Mouse (Mus musculus) liver, adult 2 months (tissue): Measurements from ENCODE around the gene Bpifb3. TPM values are rescaled to one million over a fixed set of nuclear protein-coding genes. Genes with fewer than 3 reads are reported as not detected.

ENCODE experiments used
- DNase-seq: peaks from one replicate; pipeline ENCODE4 v3.0.0-alpha.2; 2011; ENCODE audit warnings: low read depth, low spot score; ENCODE audit errors: extremely low read depth
- H3K27ac ChIP-seq: fragments of 200-500 bp; replicated peaks from 2 replicates; pipeline ENCODE4 v1.5.1; 2012; ENCODE audit warnings: low read depth, mild to moderate bottlenecking, control low read depth, inconsistent platforms, low read length; ENCODE audit not compliant: insufficient read depth
- H3K27me3 ChIP-seq: fragments of 200-500 bp; 2 replicates; pipeline ENCODE4 v1.6.1; 2012; ENCODE audit warnings: mild to moderate bottlenecking, moderate library complexity, low read length, inconsistent platforms; ENCODE audit not compliant: control insufficient read depth, insufficient read depth
- H3K36me3 ChIP-seq: fragments of 200-500 bp; 2 replicates; pipeline ENCODE4 v1.6.1; 2012; ENCODE audit warnings: low read length, inconsistent platforms; ENCODE audit not compliant: control insufficient read depth, insufficient read depth
- H3K4me1 ChIP-seq: fragments of 200-500 bp; 2 replicates; pipeline ENCODE4 v1.6.1; 2011; ENCODE audit warnings: low read length; ENCODE audit not compliant: control insufficient read depth, insufficient read depth
- H3K4me3 ChIP-seq: fragments of 200-500 bp; 2 replicates; pipeline ENCODE4 v1.5.1; 2011; ENCODE audit warnings: low read depth, mild to moderate bottlenecking, control low read depth, low read length, moderate library complexity; ENCODE audit not compliant: insufficient read depth
- H3K79me2 ChIP-seq: fragments of 200-500 bp; 2 replicates; pipeline ENCODE4 v1.6.1; 2012; ENCODE audit warnings: inconsistent platforms, mild to moderate bottlenecking, low read length, moderate library complexity; ENCODE audit not compliant: control insufficient read depth, insufficient read depth
- H3K9ac ChIP-seq: fragments of 200-500 bp; 2 replicates; pipeline ENCODE4 v1.6.1; 2012; ENCODE audit warnings: low read depth, mild to moderate bottlenecking, control low read depth, inconsistent platforms, low read length
- CTCF ChIP-seq: fragments of 200-500 bp; IDR thresholded peaks from 2 replicates; pipeline ENCODE4 v1.5.1; 2011; ENCODE audit warnings: low read depth, low read length, control low read depth
- POLR2A ChIP-seq: fragments of 200-500 bp; IDR thresholded peaks from 2 replicates; pipeline ENCODE4 v1.6.1; 2011; ENCODE audit warnings: low read length, control low read depth; ENCODE audit not compliant: insufficient read depth; ENCODE audit errors: extremely low read depth
- WGBS: fragments of 180-500 bp; shearing (Covaris S2); methylation state at CpG from one replicate; pipeline ENCODE4 v1.1.7; 2018; 5-methylcytosine and 5-hydroxymethylcytosine counted together
- polyA plus RNA-seq: library from polyadenylated mRNA; depleted of rRNA; stranded (reverse); fragments of >200 nt; gene quantifications from 2 replicates; pipeline ENCODE4 v1.2.3, GENCODE M21; 2012
- total RNA-seq: library from RNA; depleted of rRNA; stranded (reverse); fragments of >200 nt; gene quantifications from 2 replicates; pipeline ENCODE4 v1.2.3, GENCODE M21; 2014

The Bpifb3 gene
- total and polyA plus RNA-seq, 2 experiments = not detected

DNA sequence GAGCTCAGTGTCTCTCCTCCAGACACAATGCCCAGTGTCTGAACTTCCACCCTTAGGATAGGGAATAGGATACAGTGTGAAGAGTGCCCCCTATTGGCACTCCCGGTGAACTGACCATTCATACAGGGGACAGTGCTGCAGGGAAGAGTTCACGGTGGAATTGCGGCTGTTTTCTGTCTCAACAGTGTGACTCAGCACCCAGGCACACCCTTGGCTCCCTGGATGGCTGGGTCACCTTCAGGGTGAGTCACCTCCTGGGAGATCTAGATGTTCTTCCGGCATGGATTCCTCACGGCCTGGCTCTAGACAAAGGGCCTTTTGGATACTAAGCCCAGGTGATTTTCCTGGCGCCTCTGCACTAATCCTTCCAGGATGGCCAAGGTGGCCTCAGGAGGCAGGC, 17.3 kb downstream of the Bpifb3 start:
- TF ChIP-seq POLR2A (no peak), CTCF (no peak)
- WGBS = 89% methylated on average over 6 of the region's 6 CpGs
- H3K79me2 ChIP-seq = no peaks in the 10 kb centered on the region

DNA sequence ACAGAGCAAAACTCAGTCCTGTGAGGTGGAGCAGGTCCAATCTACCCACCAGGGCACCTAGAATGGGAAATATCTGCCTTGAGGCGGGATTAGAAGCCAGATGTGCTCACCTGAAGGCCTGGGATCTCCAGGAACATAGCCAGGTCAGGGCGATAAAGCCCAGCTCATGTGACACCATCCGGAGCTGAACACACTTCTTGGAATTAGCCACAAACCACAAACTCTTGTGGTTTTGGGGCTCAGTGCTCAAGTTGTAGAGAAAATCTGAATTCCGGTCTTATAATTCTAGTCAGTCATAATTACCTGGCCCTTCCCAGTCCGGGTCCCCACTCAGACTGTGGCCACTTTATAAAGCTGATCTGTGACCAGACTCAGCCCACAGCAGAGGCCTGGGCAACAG, 19.8 kb downstream of the Bpifb3 start, which contains the start of gene Bpifb4:
Bpifb4 (plus strand) TSS at position 370 of the 400 bp plus-strand sequence.
- 70% methylated on average over 5 of the region's 5 CpGs for WGBS
- no peak for DNase-seq
- no peaks in the 10 kb centered on the region for H3K27me3 ChIP-seq
- TF ChIP-seq POLR2A (no peak), CTCF (no peak)
- H3K4me1 ChIP-seq = no peaks in the 10 kb centered on the region
- no peaks in the 10 kb centered on the region for H3K79me2 ChIP-seq
- H3K9ac ChIP-seq = no peak within 1 kb of the TSS
- no peak within 1 kb of the TSS for H3K4me3 ChIP-seq
- H3K27ac ChIP-seq = no peak within 1 kb of the TSS
- no peaks in the 10 kb centered on the region for H3K36me3 ChIP-seq

More for the DNA sequence above, 17.3 kb downstream of the Bpifb3 start:
- Histone ChIP-seq H3K27me3 (no peaks in the 10 kb centered on the region), H3K9ac (no peak overlapping the region), H3K4me1 (no peaks in the 10 kb centered on the region), H3K4me3 (no peak overlapping the region), H3K27ac (no peak overlapping the region), H3K36me3 (no peaks in the 10 kb centered on the region)
- DNase-seq = no peak

DNA sequence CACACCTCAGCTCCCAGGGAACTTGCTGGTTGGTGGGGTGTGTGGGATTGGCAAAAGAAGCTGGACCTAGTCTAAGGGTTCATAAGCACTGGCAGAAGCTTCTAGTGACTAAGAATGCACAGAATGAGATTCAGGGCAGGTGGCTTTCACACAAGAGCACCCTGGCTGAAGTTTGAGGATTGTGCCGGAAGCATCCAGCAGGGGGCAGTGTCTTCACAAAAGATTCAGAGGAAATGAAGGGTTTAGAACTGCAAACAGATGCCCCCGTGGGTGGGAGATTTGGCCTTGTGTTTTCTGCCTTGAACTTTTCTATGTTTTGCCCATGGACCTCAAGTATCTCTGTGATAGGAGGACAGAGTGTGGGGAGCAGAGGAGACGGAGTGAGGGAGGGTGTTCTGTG, 25.5 kb downstream of the Bpifb3 start:
- Histone ChIP-seq H3K9ac (no peak overlapping the region), H3K36me3 (no peaks in the 10 kb centered on the region), H3K4me3 (no peak overlapping the region), H3K27ac (no peak overlapping the region), H3K27me3 (no peaks in the 10 kb centered on the region), H3K79me2 (no peaks in the 10 kb centered on the region), H3K4me1 (no peaks in the 10 kb centered on the region)
- 31% methylated on average over 3 of the region's 3 CpGs for WGBS
- peak; percentile 21 for DNase-seq
- TF ChIP-seq CTCF (peak; percentile 64), POLR2A (no peak)

DNA sequence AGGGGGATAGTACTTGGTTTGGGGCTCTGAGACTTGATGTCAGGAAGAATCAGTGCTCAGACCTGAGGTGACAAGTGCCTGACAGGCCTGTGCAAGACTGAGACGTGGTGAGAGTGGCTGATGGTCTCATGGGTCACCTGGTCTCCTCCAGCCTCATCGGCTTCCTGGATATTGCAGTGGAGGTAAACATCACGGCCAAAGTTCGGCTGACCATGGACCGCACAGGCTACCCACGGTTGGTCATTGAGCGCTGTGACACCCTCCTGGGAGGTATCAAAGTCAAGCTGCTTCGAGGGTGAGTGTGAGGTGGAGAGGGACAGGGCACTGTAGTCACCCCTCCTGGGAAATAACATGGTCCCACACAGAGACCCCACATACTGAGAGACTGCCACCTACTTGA, 26.5 kb downstream of the Bpifb3 start:
- no peaks in the 10 kb centered on the region for H3K79me2 ChIP-seq
- DNase-seq = no peak
- H3K9ac ChIP-seq = no peak overlapping the region
- H3K27ac ChIP-seq = no peak overlapping the region
- no peak overlapping the region for H3K4me3 ChIP-seq
- no peaks in the 10 kb centered on the region for H3K27me3 ChIP-seq
- no peak for TF ChIP-seq POLR2A
- no peak for TF ChIP-seq CTCF
- no peaks in the 10 kb centered on the region for H3K4me1 ChIP-seq
- 20% methylated on average over 8 of the region's 8 CpGs for WGBS
- no peaks in the 10 kb centered on the region for H3K36me3 ChIP-seq

DNA sequence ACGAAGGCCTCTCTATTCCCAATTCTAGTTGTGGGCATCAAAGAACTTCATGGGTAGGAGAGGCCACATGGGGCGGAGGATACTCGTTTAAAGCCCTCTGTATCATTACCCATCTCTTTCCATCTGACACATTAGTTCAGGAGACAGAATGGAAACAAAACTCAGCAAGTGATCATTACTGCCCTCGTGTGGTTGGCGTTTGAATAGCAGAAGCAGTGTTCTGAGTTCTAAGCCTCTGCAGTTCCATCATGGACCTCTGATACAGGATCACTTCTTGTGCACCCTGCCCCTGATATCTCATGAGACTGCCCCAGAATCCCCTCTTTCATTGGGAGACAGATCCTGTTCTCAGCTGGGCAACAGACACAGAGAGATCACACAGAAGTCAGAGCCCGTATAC, 34.9 kb downstream of the Bpifb3 start:
- DNase-seq = peak; percentile 41
- Histone ChIP-seq H3K27me3 (no peaks in the 10 kb centered on the region), H3K36me3 (no peaks in the 10 kb centered on the region), H3K9ac (no peak overlapping the region), H3K27ac (no peak overlapping the region), H3K79me2 (no peaks in the 10 kb centered on the region), H3K4me3 (no peak overlapping the region), H3K4me1 (no peaks in the 10 kb centered on the region)
- TF ChIP-seq CTCF (peak; percentile 51), POLR2A (no peak)
- 31% methylated on average over 6 of the region's 6 CpGs for WGBS

DNA sequence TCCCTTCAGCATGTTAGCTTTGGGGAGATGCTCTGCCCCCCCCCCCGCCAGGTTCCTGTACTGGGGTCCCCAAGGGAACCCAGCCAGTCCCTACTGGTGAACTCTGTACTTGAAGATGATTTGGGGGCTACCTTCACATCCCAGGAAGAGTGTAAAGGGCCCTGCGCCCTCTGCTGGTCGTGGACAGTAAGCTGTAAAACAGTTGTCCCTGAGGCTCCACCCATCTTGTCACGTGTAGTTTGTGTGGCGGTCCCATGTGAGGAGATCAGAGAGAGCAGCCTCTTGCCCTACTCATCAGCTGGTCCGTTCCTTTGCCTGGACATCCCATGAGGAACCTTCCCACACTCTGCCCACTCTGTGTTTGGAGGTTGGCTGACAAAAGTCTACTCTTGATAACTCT, 35.8 kb downstream of the Bpifb3 start:
- no peak overlapping the region for H3K9ac ChIP-seq
- no peak overlapping the region for H3K4me3 ChIP-seq
- 3% methylated on average over 6 of the region's 6 CpGs for WGBS
- H3K36me3 ChIP-seq = no peaks in the 10 kb centered on the region
- DNase-seq = peak; percentile 24
- no peaks in the 10 kb centered on the region for H3K79me2 ChIP-seq
- H3K4me1 ChIP-seq = no peaks in the 10 kb centered on the region
- no peak overlapping the region for H3K27ac ChIP-seq
- peak; percentile 71 for TF ChIP-seq CTCF
- no peak for TF ChIP-seq POLR2A
- no peaks in the 10 kb centered on the region for H3K27me3 ChIP-seq
